Mouse (Mus musculus): ENCODE results near the gene Pkn2.

The Pkn2 gene

GRCm38 (mm10) chr3:142881872-142882623 is at the start of gene Pkn2:
Gene Pkn2 (minus strand): TSS chr3:142882004.
- DNase-seq (ENCODE audit: low read depth in 1 of 2, low spot score in 2 of 2) = peak; percentile 97 to 99

- DNase-seq (ENCODE audit: low read depth in 1 of 2, low spot score in 2 of 2) = no peak
Measured at GRCm38 (mm10) chr3:142929906-142930305, 48.1 kb upstream of the Pkn2 start.

- DNase-seq (ENCODE audit: low read depth in 1 of 2, low spot score in 2 of 2) = no peak
Measured at GRCm38 (mm10) chr3:142927311-142927710, 45.5 kb upstream of the Pkn2 start.

- no peak for DNase-seq (ENCODE audit: low read depth in 1 of 2, low spot score in 2 of 2)
Measured at GRCm38 (mm10) chr3:142924831-142925348, 43.1 kb upstream of the Pkn2 start.

- DNase-seq (ENCODE audit: low read depth in 1 of 2, low spot score in 2 of 2) = no peak
Measured at GRCm38 (mm10) chr3:142919070-142919469, 37.3 kb upstream of the Pkn2 start.

GRCm38 (mm10) chr3:142917760-142918439 is 36.1 kb upstream of the Pkn2 start:
- DNase-seq (ENCODE audit: low read depth in 1 of 2, low spot score in 2 of 2) = no peak

GRCm38 (mm10) chr3:142917171-142917570 is 35.4 kb upstream of the Pkn2 start:
- DNase-seq (ENCODE audit: low read depth in 1 of 2, low spot score in 2 of 2) = no peak

GRCm38 (mm10) chr3:142913295-142913694 is 31.5 kb upstream of the Pkn2 start:
- DNase-seq (ENCODE audit: low read depth in 1 of 2, low spot score in 2 of 2) = no peak

GRCm38 (mm10) chr3:142899683-142900082 is 17.9 kb upstream of the Pkn2 start:
- no peak for DNase-seq (ENCODE audit: low read depth in 1 of 2, low spot score in 2 of 2)

- DNase-seq (ENCODE audit: low read depth in 1 of 2, low spot score in 2 of 2) = no peak
Measured at GRCm38 (mm10) chr3:142898949-142899396, 17.2 kb upstream of the Pkn2 start.

GRCm38 (mm10) chr3:142890442-142890841 is 8.6 kb upstream of the Pkn2 start:
- DNase-seq (ENCODE audit: low read depth in 1 of 2, low spot score in 2 of 2) = no peak

GRCm38 (mm10) chr3:142886963-142887362 is 5.2 kb upstream of the Pkn2 start:
- no peak for DNase-seq (ENCODE audit: low read depth in 1 of 2, low spot score in 2 of 2)

- no peak for DNase-seq (ENCODE audit: low read depth in 1 of 2, low spot score in 2 of 2)
Measured at GRCm38 (mm10) chr3:142884594-142884993, 2.8 kb upstream of the Pkn2 start.

- peak in 1 of 2 experiments; percentile 19 for DNase-seq (ENCODE audit: low read depth in 1 of 2, low spot score in 2 of 2)
Measured at GRCm38 (mm10) chr3:142881589-142881871, 274 bp downstream of the Pkn2 start.

- DNase-seq (ENCODE audit: low read depth in 1 of 2, low spot score in 2 of 2) = peak in 1 of 2 experiments; percentile 4
Measured at GRCm38 (mm10) chr3:142880790-142881588, 815 bp downstream of the Pkn2 start.

- no peak for DNase-seq (ENCODE audit: low read depth in 1 of 2, low spot score in 2 of 2)
Measured at GRCm38 (mm10) chr3:142863236-142863635, 18.6 kb downstream of the Pkn2 start.

GRCm38 (mm10) chr3:142856832-142857231 is 25.0 kb downstream of the Pkn2 start:
- no peak for DNase-seq (ENCODE audit: low read depth in 1 of 2, low spot score in 2 of 2)

- DNase-seq (ENCODE audit: low read depth in 1 of 2, low spot score in 2 of 2) = no peak
Measured at GRCm38 (mm10) chr3:142855961-142856472, 25.8 kb downstream of the Pkn2 start.

- no peak for DNase-seq (ENCODE audit: low read depth in 1 of 2, low spot score in 2 of 2)
Measured at GRCm38 (mm10) chr3:142852911-142853310, 28.9 kb downstream of the Pkn2 start.

GRCm38 (mm10) chr3:142851631-142852030 is 30.2 kb downstream of the Pkn2 start:
- DNase-seq (ENCODE audit: low read depth in 1 of 2, low spot score in 2 of 2) = no peak

GRCm38 (mm10) chr3:142839961-142840360 is 41.8 kb downstream of the Pkn2 start:
- no peak for DNase-seq (ENCODE audit: low read depth in 1 of 2, low spot score in 2 of 2)

Data from monocyte, adult 2 months (primary cell).